Mouse (Mus musculus) megakaryocyte progenitor cell, adult 5-6 weeks (primary cell): ENCODE results near the gene Gabbr1. TPM values are rescaled to one million over a fixed set of nuclear protein-coding genes. Genes with fewer than 3 reads are reported as not detected.

Source experiments
- ATAC-seq: replicated peaks from 2 replicates; pipeline ENCODE4 v1.8.0; 2016; ENCODE audit warnings: mild to moderate bottlenecking, moderate TSS enrichment, inconsistent platforms; ENCODE audit not compliant: poor library complexity
- total RNA-seq, 2 experiments: library from RNA; stranded (forward) in 1 of 2; stranded (reverse) in 1 of 2; fragments of 157-497, 149-512 nt in 1 of 2; fragments of 200-1000 nt in 1 of 2; gene quantifications; 2 replicates each; pipeline versions ENCODE4 v1.2.3 to v1.2.4; 2015 to 2017

The Gabbr1 gene
- total RNA-seq, 2 experiments from 2014 or later, result 0.25 to 2.6 TPM

DNA sequence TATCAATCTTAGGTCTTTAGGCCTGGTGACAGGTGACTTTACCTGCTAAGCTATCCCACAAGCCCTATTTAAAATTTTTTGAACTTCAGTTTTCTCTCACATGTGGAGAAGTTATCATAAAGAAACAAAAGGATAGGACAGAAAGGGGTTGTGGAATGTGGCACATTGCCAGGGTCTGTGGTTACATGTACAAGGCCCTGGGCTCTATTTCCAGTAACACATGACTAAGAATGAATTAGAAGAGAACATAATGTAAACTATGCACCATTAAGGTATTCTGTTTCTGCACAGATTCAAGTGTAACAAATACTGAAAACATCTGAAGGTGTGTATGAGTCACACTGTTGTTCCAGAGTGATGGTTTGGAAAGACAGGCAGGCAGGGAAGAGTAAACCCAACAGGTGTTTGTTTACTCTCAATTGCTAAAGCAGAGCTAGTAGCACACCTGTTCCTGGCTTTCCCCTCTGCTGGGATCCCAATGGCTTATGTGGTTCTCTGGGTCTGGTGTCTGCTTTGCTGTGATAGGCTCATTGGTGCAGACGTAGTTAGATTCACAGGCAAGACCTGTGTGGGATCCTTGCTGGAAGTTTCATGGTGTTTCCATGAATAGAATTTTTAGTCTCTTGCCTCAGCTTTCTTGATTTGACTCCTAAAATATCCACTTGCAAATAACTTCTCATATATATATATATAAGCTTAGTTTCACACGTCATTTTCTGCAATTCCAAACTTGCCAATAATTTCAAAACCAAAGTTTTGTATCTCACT, 6.5 kb upstream of the Gabbr1 start:
- ATAC-seq, result no peak; the same call in 1 of the 2 replicates

DNA sequence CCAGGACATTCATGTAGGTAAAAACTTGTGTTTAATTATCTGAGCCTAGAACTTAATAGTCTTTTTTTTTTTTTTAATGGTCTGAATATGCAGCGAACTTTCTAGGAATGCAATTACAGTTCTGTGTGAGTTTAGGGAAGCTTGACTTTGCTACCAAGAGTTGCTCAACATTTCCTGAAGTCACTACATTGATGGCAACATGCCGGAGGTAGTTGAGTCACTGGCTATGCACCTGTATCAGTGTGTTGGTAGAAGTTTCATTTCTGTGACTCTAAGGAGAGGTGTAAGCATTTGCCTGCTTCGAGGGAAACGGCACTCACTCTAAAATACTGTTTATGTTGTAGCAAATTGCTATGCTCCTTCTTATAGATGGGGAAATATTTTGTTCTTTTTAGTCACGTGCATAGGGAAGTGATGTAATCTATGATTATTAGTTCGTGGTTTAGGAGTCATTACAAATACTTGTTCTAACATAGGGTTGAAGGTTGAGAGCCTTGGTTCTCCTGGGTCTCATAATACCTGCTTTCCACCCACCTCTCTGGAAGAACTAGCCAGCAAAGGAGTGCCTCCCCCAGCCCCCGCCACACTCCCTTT, 1.0 kb upstream of the Gabbr1 start:
- peak; percentile 70 for ATAC-seq

DNA sequence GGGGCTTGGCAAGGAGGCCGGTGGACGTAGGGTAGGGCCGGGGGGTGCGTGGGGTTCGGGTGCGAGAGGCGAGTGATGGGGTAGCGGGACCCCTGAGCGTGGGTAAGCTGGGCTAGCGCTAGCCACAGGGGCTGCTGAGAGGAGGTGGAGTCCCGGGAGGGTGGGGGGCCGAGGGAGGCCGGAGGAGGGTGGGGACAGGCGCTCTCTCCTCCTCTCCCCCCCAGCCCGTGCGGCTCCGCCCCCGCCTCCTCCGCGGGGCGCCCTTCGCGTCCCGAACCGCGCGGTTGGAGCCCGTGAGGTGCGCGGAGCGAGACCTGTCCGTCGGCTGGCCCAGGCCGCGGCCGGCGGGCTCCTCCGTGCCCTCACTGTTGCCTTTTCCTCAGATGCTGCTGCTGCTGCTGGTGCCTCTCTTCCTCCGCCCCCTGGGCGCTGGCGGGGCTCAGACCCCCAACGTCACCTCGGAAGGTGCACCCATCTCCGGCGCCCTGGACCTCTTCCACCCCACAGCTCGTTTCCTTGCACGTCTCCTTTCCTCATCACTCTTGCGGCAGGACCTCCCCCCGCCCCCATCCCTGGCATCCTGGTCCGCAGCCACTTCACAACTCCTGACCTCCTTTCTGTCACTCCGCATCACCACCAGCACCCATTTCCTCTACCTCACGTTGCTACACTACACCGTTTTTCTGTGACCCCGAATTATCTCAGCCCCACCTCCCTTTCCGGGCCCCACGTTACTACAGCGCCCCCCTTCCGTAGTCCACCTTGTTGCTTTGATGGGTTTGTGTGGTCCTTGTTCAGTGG, 746 bp downstream of the Gabbr1 start:
- 0 out of 2 replicates have a peak, but pooled peaks have one; percentile 7 for ATAC-seq

DNA sequence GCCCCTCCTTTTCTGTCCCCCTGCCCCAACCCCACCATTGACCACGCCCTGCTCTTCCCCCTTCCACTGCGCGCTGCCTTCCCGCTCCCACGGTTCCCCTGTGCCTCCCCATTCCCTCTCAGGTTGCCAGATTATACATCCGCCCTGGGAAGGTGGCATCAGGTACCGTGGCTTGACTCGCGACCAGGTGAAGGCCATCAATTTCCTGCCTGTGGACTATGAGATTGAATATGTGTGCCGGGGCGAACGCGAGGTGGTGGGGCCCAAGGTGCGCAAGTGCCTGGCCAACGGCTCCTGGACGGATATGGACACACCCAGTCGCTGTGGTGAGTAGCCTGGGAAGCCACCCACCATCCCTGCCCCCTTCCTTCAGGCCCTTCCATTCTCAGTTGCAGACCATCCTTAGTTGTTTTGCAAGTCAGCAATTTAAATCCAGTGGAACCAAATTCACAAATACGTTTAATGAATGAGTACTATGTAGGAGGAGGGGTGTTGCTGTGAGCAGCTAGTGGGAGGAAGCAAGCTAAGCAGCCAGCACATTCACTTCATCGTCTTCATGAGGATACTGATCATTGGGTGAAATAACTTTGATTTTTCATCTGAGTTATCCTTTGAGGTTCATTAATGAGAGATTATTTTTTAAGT, 1.7 kb downstream of the Gabbr1 start:
- ATAC-seq, result no peak

DNA sequence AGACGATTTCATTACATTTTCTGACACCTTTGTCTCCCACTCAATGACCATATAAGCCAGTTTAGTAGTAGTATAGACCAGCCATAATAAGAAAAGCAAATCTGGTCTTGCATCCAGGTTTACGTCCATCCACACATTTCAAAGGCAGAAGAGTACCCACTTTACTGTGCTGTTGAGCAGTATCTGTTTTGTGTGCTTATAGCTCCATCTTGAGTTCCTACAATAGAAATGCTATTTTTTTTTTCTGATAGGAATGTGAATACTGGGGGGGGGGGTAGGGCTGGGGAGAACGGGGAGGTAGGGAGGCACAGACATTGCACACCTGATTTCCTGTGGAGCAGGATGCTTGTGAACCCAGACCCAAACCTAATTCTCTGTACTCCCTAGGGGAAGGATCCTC, 2.2 kb downstream of the Gabbr1 start:
- ATAC-seq, result 0 out of 2 replicates have a peak, but pooled peaks have one; percentile 12

DNA sequence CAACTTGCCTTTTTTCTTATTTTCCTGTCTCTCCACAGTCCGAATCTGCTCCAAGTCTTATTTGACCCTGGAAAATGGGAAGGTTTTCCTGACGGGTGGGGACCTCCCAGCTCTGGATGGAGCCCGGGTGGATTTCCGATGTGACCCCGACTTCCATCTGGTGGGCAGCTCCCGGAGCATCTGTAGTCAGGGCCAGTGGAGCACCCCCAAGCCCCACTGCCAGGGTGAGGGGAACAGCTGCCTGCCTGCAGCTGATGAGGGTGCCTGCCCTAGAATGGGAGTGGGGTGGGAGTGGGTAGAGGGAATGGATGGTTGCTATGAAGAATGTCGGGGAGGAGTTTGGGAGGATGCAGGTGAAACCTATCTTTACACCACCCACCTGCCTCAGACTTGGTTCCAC, 2.6 kb downstream of the Gabbr1 start:
- ATAC-seq, result no peak

DNA sequence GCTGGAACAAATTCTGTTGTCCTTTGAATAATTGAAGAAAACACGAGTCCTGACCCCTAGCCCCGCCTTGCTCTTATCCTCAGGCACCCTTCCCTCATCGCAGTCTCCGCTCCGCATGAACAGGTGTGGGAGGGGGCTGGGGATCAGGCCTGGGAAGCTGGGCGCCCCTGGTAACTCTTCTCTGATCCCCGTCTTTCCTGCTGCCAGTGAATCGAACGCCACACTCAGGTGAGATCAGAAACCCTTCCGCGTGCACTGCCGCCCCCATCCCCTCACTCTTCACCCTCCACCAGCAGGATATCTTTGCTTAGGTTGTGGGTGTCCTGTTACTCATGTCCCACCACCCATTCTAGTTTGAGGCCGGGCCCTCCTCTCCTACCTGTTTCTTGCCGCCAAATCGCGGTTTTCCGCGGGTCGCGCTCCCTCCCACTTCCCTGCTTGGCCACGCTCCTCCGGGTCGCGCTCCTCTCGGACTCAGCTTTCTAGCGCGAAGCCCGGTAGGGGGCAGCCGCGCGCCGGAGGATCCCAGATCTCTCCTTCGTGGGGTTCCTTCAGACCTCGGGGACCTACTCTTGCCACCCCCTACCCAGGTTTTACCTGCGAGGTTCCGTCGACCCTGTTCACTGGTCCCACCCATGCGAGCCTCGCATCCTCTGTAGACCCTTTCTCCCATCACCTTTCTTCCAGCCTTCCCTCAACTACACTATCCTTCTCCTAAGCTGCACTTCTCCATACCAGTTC, 4.0 kb downstream of the Gabbr1 start:
- ATAC-seq, result peak; percentile 40

DNA sequence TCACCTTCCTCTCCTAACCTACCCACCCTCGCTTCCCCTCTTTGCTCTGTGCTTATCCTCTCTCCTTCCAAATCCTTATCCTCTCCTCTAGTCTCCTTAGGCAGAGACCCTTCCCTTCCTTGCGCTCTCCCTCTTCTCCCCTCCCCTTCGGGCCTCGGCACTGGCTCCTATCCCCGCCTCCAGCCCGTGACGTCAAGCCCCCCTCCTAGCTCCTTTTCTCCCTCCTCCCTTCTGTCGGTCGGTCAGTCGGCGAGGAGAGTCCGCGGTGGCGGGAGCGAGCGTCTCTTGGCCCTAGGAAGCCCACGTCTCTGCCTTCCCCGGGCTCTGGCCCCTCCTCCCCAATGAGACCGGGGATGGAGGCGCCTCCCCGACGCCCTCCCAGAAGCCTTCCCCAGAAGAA, 4.6 kb downstream of the Gabbr1 start:
- ATAC-seq, result peak; percentile 12; the same call in 1 of the 2 replicates

DNA sequence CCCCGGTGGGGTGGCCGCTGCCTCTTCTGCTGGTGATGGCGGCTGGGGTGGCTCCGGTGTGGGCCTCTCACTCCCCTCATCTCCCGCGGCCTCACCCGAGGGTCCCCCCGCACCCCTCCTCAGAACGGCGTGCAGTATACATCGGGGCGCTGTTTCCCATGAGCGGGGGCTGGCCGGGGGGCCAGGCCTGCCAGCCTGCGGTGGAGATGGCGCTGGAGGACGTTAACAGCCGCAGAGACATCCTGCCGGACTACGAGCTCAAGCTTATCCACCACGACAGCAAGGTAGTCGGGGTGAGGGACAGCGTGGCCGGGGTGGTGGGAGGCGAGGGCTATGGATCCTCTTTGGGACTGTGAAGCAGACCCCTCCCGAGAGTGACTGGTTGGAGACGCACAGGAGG, 5.1 kb downstream of the Gabbr1 start:
- no peak for ATAC-seq

DNA sequence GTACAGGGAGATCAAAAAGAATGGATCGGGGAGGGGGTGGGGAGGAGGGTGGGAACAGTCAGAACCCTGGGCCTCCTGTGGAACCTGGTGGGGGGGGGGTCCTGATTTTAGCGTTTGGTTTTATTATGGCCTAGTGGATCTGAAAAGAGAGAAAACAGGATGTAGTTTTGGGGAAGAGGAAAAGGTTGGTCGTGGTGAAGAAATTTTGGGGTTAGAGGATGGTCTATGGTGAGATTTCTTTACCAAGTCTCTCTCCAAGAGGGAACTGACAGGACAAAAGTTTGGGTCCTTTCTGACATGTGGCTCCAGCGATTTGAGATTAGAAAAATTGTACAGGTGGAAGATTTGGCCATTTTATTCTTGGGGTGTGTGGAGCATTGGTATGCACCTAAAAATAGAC, 6.0 kb downstream of the Gabbr1 start:
- peak; percentile 56 for ATAC-seq

DNA sequence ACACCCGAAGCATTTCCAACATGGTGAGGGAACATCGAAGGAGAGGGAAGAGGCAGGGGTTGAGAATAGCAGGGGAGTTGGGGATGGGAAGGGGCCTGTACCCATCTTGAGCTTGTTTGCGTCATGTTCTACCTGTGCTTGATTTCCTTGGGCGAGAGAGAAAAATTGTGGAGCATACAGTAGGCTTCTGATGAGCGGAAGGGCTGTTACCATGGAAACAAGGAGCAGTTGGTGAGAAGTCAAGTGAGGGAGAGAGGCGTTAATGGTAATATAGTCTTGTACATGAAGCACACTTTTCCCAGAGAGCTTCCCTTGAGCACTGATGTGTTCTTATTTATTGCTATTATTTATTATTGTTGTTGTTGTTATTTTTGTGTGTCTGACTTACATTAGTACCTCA, 11.2 kb downstream of the Gabbr1 start:
- ATAC-seq, result no peak

DNA sequence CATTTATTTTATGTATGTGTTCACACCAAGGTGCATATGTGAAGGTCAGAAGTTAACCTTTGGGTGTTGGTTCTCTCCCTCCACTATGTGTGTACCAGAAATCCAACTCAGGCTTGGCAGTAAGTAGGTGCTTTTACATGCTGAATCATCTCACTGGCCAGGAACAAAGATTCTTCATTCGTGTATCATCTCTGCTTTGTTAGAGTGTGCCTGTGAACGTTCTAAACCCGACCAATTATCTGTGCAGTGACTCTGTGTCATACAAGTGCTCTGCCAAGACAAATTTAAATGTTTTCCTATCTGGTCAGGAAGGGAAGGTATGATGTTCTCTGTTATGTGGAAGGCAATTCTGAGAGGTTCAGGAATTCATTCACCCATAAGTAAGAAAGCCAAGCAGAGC, 15.7 kb downstream of the Gabbr1 start:
- ATAC-seq, result no peak

DNA sequence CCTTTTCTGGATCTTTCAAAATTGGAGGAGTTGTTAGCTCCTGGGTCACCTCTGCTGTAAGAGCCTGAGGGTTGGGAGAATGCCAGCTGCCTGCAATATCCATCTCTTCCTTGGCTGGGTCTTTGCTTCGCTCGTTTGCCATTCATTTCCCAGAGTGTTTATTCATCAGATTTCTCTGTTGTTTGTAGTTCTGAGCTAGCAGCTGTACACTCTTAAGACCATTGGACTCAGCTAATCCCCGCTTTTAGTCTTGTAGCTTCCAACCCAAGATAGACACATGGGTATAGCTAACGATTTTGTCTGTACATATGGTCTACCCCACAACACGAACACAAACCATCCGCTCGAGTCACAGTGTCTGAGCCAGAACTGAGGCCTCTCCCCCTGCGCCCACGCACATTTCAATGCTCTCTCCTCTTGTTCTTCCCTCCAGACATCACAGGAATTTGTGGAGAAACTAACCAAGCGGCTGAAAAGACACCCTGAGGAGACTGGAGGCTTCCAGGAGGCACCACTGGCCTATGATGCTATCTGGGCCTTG, 16.4 kb downstream of the Gabbr1 start:
- ATAC-seq, result no peak

DNA sequence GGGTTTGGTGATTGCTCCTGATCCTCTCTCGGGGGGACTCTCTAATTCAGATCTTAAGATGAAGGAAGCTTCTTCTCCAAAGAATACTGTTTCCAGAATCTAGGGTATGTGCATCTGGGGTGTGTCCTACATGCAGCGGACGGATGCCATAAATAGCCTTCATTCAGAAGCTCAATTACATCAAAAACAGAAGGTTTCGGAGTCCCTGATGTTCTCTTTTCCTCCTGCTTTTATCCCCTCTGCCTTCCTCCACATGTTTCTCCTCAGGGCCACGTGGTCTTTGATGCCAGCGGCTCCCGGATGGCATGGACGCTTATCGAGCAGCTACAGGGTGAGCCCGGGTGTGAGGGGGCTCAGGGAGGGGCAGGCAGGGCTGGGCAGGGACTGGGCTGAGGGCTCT, 17.3 kb downstream of the Gabbr1 start:
- ATAC-seq, result no peak

DNA sequence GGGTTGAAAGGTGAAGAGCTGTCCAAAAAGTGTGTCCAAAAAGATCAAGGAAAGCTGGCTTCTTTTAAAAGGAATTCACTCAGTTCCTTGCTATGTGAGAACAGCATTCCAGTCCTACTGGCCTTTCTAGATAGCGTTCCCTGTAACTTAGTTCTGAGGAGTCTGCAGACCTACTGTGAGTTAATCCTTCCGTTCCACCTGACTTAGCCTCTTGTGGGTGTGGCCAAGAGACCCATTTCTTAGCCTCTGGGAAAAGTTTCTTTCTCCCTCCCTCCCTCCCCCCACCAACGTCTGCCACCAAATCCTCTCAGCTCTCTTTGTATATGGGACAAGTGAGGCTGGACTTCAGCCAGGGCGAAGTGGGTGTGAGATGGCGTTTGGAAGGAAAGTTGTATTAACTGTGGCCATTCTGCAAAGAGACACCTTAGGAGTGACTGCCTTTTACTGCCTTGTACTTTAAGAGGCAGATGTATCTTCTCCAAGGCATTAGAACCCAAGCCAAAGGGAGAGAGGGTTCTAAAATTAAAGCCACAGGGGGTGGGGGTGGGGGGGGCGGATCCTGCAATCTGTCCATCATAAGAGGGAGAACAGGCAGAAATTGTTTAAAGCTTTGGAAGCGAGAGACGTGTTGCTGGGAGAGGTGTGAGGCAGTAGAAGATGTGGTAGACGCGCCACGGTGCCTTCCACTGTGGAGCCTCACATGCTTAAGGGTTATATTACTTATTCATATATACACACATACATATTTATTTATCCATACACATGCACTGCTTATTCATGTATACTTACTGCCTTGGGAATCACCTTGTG, 18.1 kb downstream of the Gabbr1 start:
- ATAC-seq, result no peak

DNA sequence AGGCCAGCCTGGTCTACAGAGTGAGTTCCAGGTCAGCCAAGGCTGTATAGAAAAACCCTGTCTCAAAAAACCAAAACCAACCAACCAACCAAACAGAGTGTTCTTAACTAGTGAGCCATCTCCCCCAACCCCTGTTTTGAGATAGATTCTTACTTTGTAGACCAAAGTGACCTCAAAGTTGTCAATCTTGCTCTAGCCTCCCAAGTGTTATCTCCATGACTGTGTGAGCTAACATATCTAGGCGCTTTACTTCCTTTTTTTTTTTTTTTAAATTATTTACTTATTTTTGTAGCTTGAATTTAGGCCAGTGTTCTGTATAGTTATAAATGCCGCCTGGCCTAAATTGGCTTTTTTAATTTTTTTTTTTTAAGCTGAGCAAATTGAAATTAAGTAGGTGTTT, 20.2 kb downstream of the Gabbr1 start:
- ATAC-seq, result no peak

DNA sequence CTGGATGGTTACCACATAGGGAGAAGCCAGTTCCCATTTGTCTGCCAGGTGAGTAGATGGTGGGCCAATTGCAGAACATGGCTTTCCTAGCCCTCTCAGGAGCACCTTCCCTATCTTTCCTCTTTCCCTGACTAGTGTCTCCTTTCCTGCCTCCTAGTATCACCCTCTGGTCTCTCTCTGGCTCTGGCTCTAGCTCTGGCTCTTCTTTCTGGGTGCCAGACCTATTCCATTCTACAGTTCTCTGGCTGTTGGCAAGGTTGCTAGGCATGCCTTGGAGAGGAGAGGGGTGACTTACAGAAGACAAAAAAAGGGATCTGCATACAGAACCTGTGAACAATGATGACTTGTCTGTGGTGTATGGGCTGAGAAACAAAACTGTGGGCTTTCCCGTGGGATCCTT, 22.1 kb downstream of the Gabbr1 start:
- no peak for ATAC-seq

DNA sequence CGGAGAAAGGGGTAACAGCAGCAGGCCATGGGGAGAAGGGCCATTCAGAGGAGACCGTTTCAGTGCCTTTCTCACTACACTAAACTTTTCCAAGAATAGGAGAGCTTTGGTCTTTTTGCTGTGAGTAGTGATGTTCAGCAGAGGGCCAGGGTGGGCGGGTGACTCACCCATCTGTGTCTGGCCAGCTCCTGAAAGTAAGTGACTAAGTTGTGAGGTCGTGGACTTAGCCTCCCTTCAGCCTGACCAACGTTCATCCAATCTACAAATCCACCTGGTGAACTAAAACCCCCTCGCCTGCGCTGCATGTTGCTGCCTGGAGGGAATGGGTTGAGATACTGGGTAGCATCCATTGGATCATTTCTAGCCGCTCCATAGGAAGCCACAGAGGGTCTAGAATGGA, 24.4 kb downstream of the Gabbr1 start:
- no peak for ATAC-seq

DNA sequence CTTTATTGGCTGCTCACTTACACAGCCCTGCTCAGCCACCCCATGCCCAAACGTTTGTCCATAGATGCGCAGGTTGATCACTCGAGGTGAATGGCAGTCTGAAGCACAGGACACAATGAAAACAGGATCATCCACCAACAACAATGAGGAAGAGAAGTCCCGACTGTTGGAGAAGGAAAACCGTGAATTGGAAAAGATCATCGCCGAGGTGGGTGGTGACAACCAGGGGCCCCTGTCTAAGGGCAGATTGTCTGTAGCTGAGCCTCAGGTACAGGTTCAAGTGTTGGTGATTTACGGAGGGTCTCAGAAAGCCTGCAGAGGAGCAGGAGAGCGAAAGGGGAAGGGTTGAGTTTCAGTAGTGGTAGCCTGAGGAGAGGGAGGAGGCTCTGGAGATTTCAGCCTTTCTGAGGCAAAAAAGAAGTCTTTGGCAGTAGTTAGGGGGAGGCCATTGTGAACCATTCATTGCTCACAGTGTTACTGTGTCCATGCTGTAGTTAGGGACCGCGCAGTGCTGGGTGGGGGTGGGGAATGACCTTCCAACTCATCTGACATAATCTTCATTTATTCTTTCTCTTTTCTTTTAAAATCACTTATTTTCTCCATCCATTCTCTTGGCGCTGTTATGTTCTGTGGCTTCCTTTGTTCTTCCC, 26.4 kb downstream of the Gabbr1 start:
- ATAC-seq, result no peak
